Mouse (Mus musculus) brain, embryonic 14.5 days (tissue): ENCODE data around the gene Ubald1. TPM values are rescaled to one million over a fixed set of nuclear protein-coding genes. Genes with fewer than 3 reads are reported as not detected.

ENCODE experiments used
- DNase-seq: peaks from one replicate; pipeline ENCODE4 v3.0.0-alpha.2; 2011; ENCODE audit warnings: low read depth
- CTCF ChIP-seq: fragments of 200-500 bp; IDR thresholded peaks from 2 replicates; pipeline ENCODE4 v1.5.1; 2012; ENCODE audit warnings: inconsistent platforms, mild to moderate bottlenecking, moderate library complexity, borderline replicate concordance; ENCODE audit not compliant: insufficient read depth, insufficient read length; ENCODE audit errors: extremely low read depth
- POLR2A ChIP-seq: fragments of 200-500 bp; IDR thresholded peaks from 2 replicates; pipeline ENCODE4 v1.6.1; 2012; ENCODE audit warnings: mild to moderate bottlenecking, inconsistent platforms, borderline replicate concordance; ENCODE audit not compliant: poor library complexity, insufficient read depth, insufficient read length, severe bottlenecking; ENCODE audit errors: extremely low read depth
- polyA plus RNA-seq: library from polyadenylated mRNA; depleted of rRNA; stranded (reverse); fragments of >200 nt; gene quantifications from 2 replicates; pipeline ENCODE4 v1.2.3, GENCODE M21; 2012

Ubald1 gene
- polyA plus RNA-seq, 1 experiment = 46.5 TPM

- no peak for TF ChIP-seq POLR2A
- no peak for TF ChIP-seq CTCF
- DNase-seq = no peak
Measured at GRCm38 (mm10) chr16:4898881-4899280, 18.8 kb upstream of the Ubald1 start.

GRCm38 (mm10) chr16:4897146-4897730, 17.1 kb upstream of the Ubald1 start:
- no peak for DNase-seq
- TF ChIP-seq POLR2A = no peak
- no peak for TF ChIP-seq CTCF

- TF ChIP-seq POLR2A (no peak), CTCF (no peak)
- no peak for DNase-seq
Measured at GRCm38 (mm10) chr16:4896249-4897027, 16.3 kb upstream of the Ubald1 start.

GRCm38 (mm10) chr16:4894201-4894908, 14.2 kb upstream of the Ubald1 start:
- DNase-seq = no peak
- TF ChIP-seq CTCF (no peak), POLR2A (no peak)

GRCm38 (mm10) chr16:4892171-4892570, 12.1 kb upstream of the Ubald1 start:
- DNase-seq = no peak
- TF ChIP-seq CTCF = no peak
- TF ChIP-seq POLR2A = no peak

GRCm38 (mm10) chr16:4890201-4890709, 10.1 kb upstream of the Ubald1 start:
- DNase-seq = no peak
- TF ChIP-seq POLR2A = no peak
- no peak for TF ChIP-seq CTCF

- DNase-seq = no peak
- TF ChIP-seq POLR2A (no peak), CTCF (no peak)
Measured at GRCm38 (mm10) chr16:4886690-4887020, 6.5 kb upstream of the Ubald1 start.

GRCm38 (mm10) chr16:4885760-4886689, 5.9 kb upstream of the Ubald1 start, which contains the start of gene Mgrn1:
Mgrn1 (plus strand) TSS chr16:4886249.
- TF ChIP-seq POLR2A = peak; percentile 89
- TF ChIP-seq CTCF = no peak
- peak; percentile 97 for DNase-seq

- TF ChIP-seq CTCF = no peak
- no peak for TF ChIP-seq POLR2A
- no peak for DNase-seq
Measured at GRCm38 (mm10) chr16:4884930-4885329, 4.8 kb upstream of the Ubald1 start.
